Mouse (Mus musculus) hindbrain, postnatal 0 days (tissue): ENCODE results near the gene Nepro. TPM values are rescaled to one million over a fixed set of nuclear protein-coding genes. Genes with fewer than 3 reads are reported as not detected.

Experiments used
- ATAC-seq: fragments of 200-750 bp; cut with Nextera tagmentation; 2 replicates; pipeline ENCODE4 v1.8.0; 2017; ENCODE audit warnings: mild to moderate bottlenecking, moderate TSS enrichment, moderate library complexity
- DNase-seq: peaks from one replicate; pipeline ENCODE4 v3.0.0-alpha.2; 2015; ENCODE audit warnings: low spot score
- H3K27ac ChIP-seq: fragments of 300-500 bp; sonication (generic); 2 replicates; pipeline ENCODE4 v1.5.1; 2014; ENCODE audit warnings: mild to moderate bottlenecking
- H3K27me3 ChIP-seq: fragments of 300-500 bp; sonication (generic); 2 replicates; pipeline ENCODE4 v1.6.1; 2014; ENCODE audit warnings: low read length, mixed read lengths; ENCODE audit not compliant: insufficient read depth
- H3K36me3 ChIP-seq: fragments of 300-500 bp; sonication (generic); 2 replicates; pipeline ENCODE4 v1.6.1; 2014; ENCODE audit warnings: low read length, mixed read lengths; ENCODE audit not compliant: insufficient read depth
- H3K4me1 ChIP-seq: fragments of 300-500 bp; sonication (generic); 2 replicates; pipeline ENCODE4 v1.6.1; 2014; ENCODE audit warnings: antibody characterized with exemption, low read length, mixed read lengths; ENCODE audit not compliant: insufficient read depth
- H3K4me2 ChIP-seq: fragments of 300-500 bp; sonication (generic); 2 replicates; pipeline ENCODE4 v1.6.1; 2014; ENCODE audit warnings: low read depth, mild to moderate bottlenecking, low read length, moderate library complexity, mixed read lengths
- H3K4me3 ChIP-seq: fragments of 300-500 bp; sonication (generic); 2 replicates; pipeline ENCODE4 v1.5.1; 2014; ENCODE audit warnings: low read length
- H3K9ac ChIP-seq: fragments of 300-500 bp; sonication (generic); replicated peaks from 2 replicates; pipeline ENCODE4 v1.6.1; 2014; ENCODE audit warnings: mild to moderate bottlenecking, low read length, moderate library complexity, mixed read lengths
- H3K9me3 ChIP-seq: fragments of 300-500 bp; sonication (generic); 2 replicates; pipeline ENCODE4 v1.6.1; 2016; ENCODE audit warnings: low read length, mixed read lengths
- CTCF ChIP-seq: IDR thresholded peaks from 2 replicates; pipeline ENCODE4 v1.5.1; 2016; ENCODE audit warnings: antibody characterized with exemption, control low read depth, low read depth
- WGBS: fragments of 180-500 bp; shearing (Covaris S2); extraction: QIAGEN DNeasy Blood & Tissue Kit; methylation state at CpG from one replicate; pipeline ENCODE4 v1.1.7; 2014; 5-methylcytosine and 5-hydroxymethylcytosine counted together
- polyA plus RNA-seq: library from polyadenylated mRNA; unstranded; fragments of >200 nt; fragmentation: Nextera tagmentation; extraction: Ambion mirVana; gene quantifications from 2 replicates; pipeline ENCODE4 v1.2.1, GENCODE M21; 2015
- total RNA-seq: library from RNA; depleted of rRNA; stranded (reverse); fragments of >200 nt; gene quantifications from 2 replicates; pipeline ENCODE4 v1.2.3, GENCODE M21; 2014

Nepro gene
- total and polyA plus RNA-seq, 2 experiments from 2014 or later = 3.2 to 3.5 TPM

- Histone ChIP-seq H3K27me3 (no peaks in the 10 kb centered on the region), H3K9ac (no peak within 1 kb of the TSS), H3K4me2 (no peak within 1 kb of the TSS), H3K9me3 (no peaks in the 10 kb centered on the region), H3K36me3 (no peaks in the 10 kb centered on the region), H3K4me1 (no peaks in the 10 kb centered on the region), H3K4me3 (no peak within 1 kb of the TSS), H3K27ac (no peak within 1 kb of the TSS)
- ATAC-seq (no peak), DNase-seq (no peak)
- TF ChIP-seq CTCF = no peak
- WGBS = 81% methylated on average over 22 of the region's 22 CpGs
Observed at GRCm38 (mm10) chr16:44765555-44766319, 41.6 kb downstream of the Nepro start, which contains the start of gene Cd200r1. TSS of gene Cd200r1 (plus strand) at chr16:44765736.

- Histone ChIP-seq H3K27me3 (no peaks in the 10 kb centered on the region), H3K4me3 (no peak overlapping the region), H3K9ac (no peak overlapping the region), H3K36me3 (no peaks in the 10 kb centered on the region), H3K4me1 (no peaks in the 10 kb centered on the region), H3K4me2 (no peak overlapping the region), H3K9me3 (no peaks in the 10 kb centered on the region), H3K27ac (no peak overlapping the region)
- no peak for TF ChIP-seq CTCF
- 88% methylated on average over 9 of the region's 9 CpGs for WGBS
- no peak for DNase-seq
- no peak for ATAC-seq
Observed at GRCm38 (mm10) chr16:44766320-44766892, 42.3 kb downstream of the Nepro start.

GRCm38 (mm10) chr16:44767506-44767905 is 43.4 kb downstream of the Nepro start:
- no peaks in the 10 kb centered on the region for H3K4me1 ChIP-seq
- H3K4me3 ChIP-seq = no peak overlapping the region
- ATAC-seq (no peak), DNase-seq (no peak)
- H3K27me3 ChIP-seq = no peaks in the 10 kb centered on the region
- H3K4me2 ChIP-seq = no peak overlapping the region
- no peak for TF ChIP-seq CTCF
- 87% methylated on average over 7 of the region's 7 CpGs for WGBS
- H3K9me3 ChIP-seq = no peaks in the 10 kb centered on the region
- no peak overlapping the region for H3K27ac ChIP-seq
- H3K36me3 ChIP-seq = no peaks in the 10 kb centered on the region
- no peak overlapping the region for H3K9ac ChIP-seq

- H3K9me3 ChIP-seq = no peaks in the 10 kb centered on the region
- no peaks in the 10 kb centered on the region for H3K36me3 ChIP-seq
- DNase-seq = peak; percentile 66
- TF ChIP-seq CTCF = peak; percentile 80
- H3K4me1 ChIP-seq = no peaks in the 10 kb centered on the region
- no peak overlapping the region for H3K4me3 ChIP-seq
- no peak overlapping the region for H3K27ac ChIP-seq
- no peak overlapping the region for H3K9ac ChIP-seq
- ATAC-seq = peak; percentile 66
- H3K4me2 ChIP-seq = no peak overlapping the region
- H3K27me3 ChIP-seq = no peaks in the 10 kb centered on the region
- WGBS = 53% methylated on average over 2 of the region's 2 CpGs
Observed at GRCm38 (mm10) chr16:44767967-44768366, 43.9 kb downstream of the Nepro start.

GRCm38 (mm10) chr16:44772577-44772976 is 48.5 kb downstream of the Nepro start:
- no peaks in the 10 kb centered on the region for H3K9me3 ChIP-seq
- H3K4me1 ChIP-seq = no peaks in the 10 kb centered on the region
- no peaks in the 10 kb centered on the region for H3K36me3 ChIP-seq
- H3K27ac ChIP-seq = no peak overlapping the region
- no peaks in the 10 kb centered on the region for H3K27me3 ChIP-seq
- 81% methylated on average over 6 of the region's 6 CpGs for WGBS
- no peak for ATAC-seq
- no peak overlapping the region for H3K4me3 ChIP-seq
- no peak for TF ChIP-seq CTCF
- no peak overlapping the region for H3K4me2 ChIP-seq
- no peak overlapping the region for H3K9ac ChIP-seq
- DNase-seq = no peak

GRCm38 (mm10) chr16:44773673-44774072 is 49.6 kb downstream of the Nepro start:
- H3K4me2 ChIP-seq = no peak overlapping the region
- DNase-seq = no peak
- ATAC-seq = no peak
- H3K27ac ChIP-seq = no peak overlapping the region
- no peak for TF ChIP-seq CTCF
- 91% methylated on average over 3 of the region's 3 CpGs for WGBS
- H3K27me3 ChIP-seq = no peaks in the 10 kb centered on the region
- no peaks in the 10 kb centered on the region for H3K4me1 ChIP-seq
- no peak overlapping the region for H3K4me3 ChIP-seq
- no peak overlapping the region for H3K9ac ChIP-seq
- H3K9me3 ChIP-seq = no peaks in the 10 kb centered on the region
- H3K36me3 ChIP-seq = no peaks in the 10 kb centered on the region

- ATAC-seq (no peak), DNase-seq (no peak)
- no peak overlapping the region for H3K4me3 ChIP-seq
- WGBS = 90% methylated on average over 6 of the region's 6 CpGs
- H3K27ac ChIP-seq = no peak overlapping the region
- H3K27me3 ChIP-seq = no peaks in the 10 kb centered on the region
- no peaks in the 10 kb centered on the region for H3K36me3 ChIP-seq
- no peak overlapping the region for H3K9ac ChIP-seq
- no peak overlapping the region for H3K4me2 ChIP-seq
- H3K4me1 ChIP-seq = no peaks in the 10 kb centered on the region
- no peaks in the 10 kb centered on the region for H3K9me3 ChIP-seq
- TF ChIP-seq CTCF = no peak
Observed at GRCm38 (mm10) chr16:44774201-44774600, 50.1 kb downstream of the Nepro start.
